Mouse (Mus musculus) kidney, adult 2 months (tissue): ENCODE results near the gene Ndufs2.

ENCODE experiments used
- CTCF ChIP-seq: fragments of 200-500 bp; conservative IDR thresholded peaks from 2 replicates; pipeline ENCODE4 v1.5.1; 2011; ENCODE audit warnings: low read depth, mild to moderate bottlenecking, control low read depth, low read length, moderate library complexity, mixed read lengths; ENCODE audit not compliant: insufficient read depth, insufficient read length
- POLR2A ChIP-seq: fragments of 200-500 bp; IDR thresholded peaks from one replicate; pipeline ENCODE4 v1.6.1; 2011; ENCODE audit warnings: low read depth, low read length, control low read depth

DNA sequence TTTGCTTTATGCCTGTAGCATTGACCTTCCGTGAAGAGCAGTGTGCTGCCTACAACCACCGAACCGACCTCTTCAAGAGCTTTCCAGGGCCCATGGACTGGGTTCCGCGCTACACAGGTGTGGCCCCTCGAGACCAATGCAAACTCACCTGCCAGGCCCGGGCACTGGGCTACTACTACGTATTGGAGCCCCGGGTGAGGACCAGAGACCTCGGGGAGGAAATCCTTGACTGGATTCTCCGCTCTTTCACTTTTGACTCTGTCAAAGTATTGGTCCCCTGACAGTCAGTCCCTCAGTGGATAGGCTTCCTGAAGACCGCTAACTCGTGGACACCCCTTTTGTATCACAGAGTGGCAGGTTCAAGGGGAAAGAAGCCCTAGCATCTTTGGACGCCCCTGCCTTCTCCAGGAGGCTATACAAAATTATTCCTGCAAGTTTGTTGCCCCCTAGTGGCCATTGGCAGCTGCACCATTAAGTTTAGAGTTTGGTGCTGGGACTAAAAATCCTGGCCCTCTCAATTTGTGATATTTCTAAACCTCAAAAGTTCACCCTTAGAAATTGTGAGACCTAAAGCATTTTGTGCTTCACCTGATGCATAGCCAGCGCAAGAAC lies 5.9 kb upstream of the Ndufs2 start:
- TF ChIP-seq POLR2A (no peak), CTCF (peak; percentile 70)
